Mouse (Mus musculus): ENCODE data around the gene Nfib. TPM values are rescaled to one million over a fixed set of nuclear protein-coding genes. Genes with fewer than 3 reads are reported as not detected.

Nfib gene
- polyA plus RNA-seq, 1 experiment from 2014 or later = 13.5 TPM

GRCm38 (mm10) chr4:82535606-82536434 is 169.7 kb downstream of the Nfib start:
- H3K9me3 ChIP-seq (ENCODE audit: control insufficient read depth) = no peaks in the 10 kb centered on the region
- ATAC-seq = no peak
- H3K4me1 ChIP-seq (replicated peaks; ENCODE audit: control insufficient read depth, insufficient read depth, low read length) = peaks cover 6% of the 10 kb centered on the region; the same call in 1 of the 2 replicates
- no peak overlapping the region for H3K9ac ChIP-seq (ENCODE audit: low read depth, low read length)
- TF ChIP-seq CTCF (IDR thresholded peaks at IDR 0.05; ENCODE audit: low read depth) = no peak
- no peak overlapping the region for H3K4me2 ChIP-seq (replicated peaks; ENCODE audit: low read depth)
- H3K27me3 ChIP-seq (replicated peaks; ENCODE audit: control insufficient read depth, insufficient read depth, low read length) = peaks cover 39% of the 10 kb centered on the region
- 73% methylated on average over 6 of the region's 6 CpGs for WGBS
- no peaks in the 10 kb centered on the region for H3K36me3 ChIP-seq (ENCODE audit: control insufficient read depth, insufficient read depth)
- H3K4me3 ChIP-seq (ENCODE audit: low read depth, low read length) = no peak overlapping the region; the same call in 1 of the 2 replicates
- no peak overlapping the region for H3K27ac ChIP-seq (ENCODE audit: low read depth, low read length)

DNA sequence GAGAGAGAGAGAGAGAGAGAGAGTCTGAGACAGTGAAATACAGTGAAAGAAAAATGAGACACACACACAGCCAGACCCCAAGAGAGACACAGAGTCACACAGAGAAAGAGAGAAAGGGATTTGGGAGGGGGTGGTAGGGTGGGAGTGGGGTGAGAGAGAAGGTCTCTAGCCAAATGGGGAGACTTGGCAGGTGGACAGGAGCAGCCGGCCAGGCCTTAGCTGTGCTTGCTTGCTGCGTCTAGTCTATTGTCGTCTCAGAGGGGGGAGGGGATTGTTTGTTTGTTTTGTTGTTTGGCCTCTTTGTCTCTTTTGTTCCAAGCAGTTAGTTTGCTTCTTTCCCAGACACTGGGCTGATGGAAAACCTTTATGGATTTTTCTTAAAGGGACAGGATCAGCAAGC is 172.3 kb downstream of the Nfib start:
- Histone ChIP-seq H3K36me3 (ENCODE audit: control insufficient read depth, insufficient read depth) (no peaks in the 10 kb centered on the region), H3K27me3 (replicated peaks; ENCODE audit: control insufficient read depth, insufficient read depth, low read length) (peaks cover 30% of the 10 kb centered on the region), H3K4me3 (ENCODE audit: low read depth, low read length) (no peak overlapping the region), H3K4me2 (replicated peaks; ENCODE audit: low read depth) (no peak overlapping the region), H3K27ac (ENCODE audit: low read depth, low read length) (no peak overlapping the region), H3K9ac (ENCODE audit: low read depth, low read length) (no peak overlapping the region), H3K9me3 (ENCODE audit: control insufficient read depth) (no peaks in the 10 kb centered on the region), H3K4me1 (replicated peaks; ENCODE audit: control insufficient read depth, insufficient read depth, low read length) (peaks cover 6% of the 10 kb centered on the region; the same call in 1 of the 2 replicates)
- ATAC-seq = no peak
- no peak for TF ChIP-seq CTCF (IDR thresholded peaks at IDR 0.05; ENCODE audit: low read depth)
- 72% methylated on average over 2 of the region's 3 CpGs for WGBS

- Histone ChIP-seq H3K4me2 (replicated peaks; ENCODE audit: low read depth) (no peak overlapping the region), H3K27me3 (replicated peaks; ENCODE audit: control insufficient read depth, insufficient read depth, low read length) (peaks cover 24% of the 10 kb centered on the region), H3K27ac (ENCODE audit: low read depth, low read length) (no peak overlapping the region), H3K9me3 (ENCODE audit: control insufficient read depth) (no peaks in the 10 kb centered on the region), H3K9ac (ENCODE audit: low read depth, low read length) (no peak overlapping the region), H3K4me3 (ENCODE audit: low read depth, low read length) (no peak overlapping the region), H3K36me3 (ENCODE audit: control insufficient read depth, insufficient read depth) (no peaks in the 10 kb centered on the region), H3K4me1 (replicated peaks; ENCODE audit: control insufficient read depth, insufficient read depth, low read length) (peaks cover 4% of the 10 kb centered on the region; the same call in 1 of the 2 replicates)
- 37% methylated on average over 11 of the region's 11 CpGs for WGBS
- no peak for TF ChIP-seq CTCF (IDR thresholded peaks at IDR 0.05; ENCODE audit: low read depth)
- no peak for ATAC-seq
Measured at GRCm38 (mm10) chr4:82532443-82533191, 172.9 kb downstream of the Nfib start.

GRCm38 (mm10) chr4:82531977-82532376 is 173.6 kb downstream of the Nfib start:
- Histone ChIP-seq H3K9ac (ENCODE audit: low read depth, low read length) (no peak overlapping the region), H3K27ac (ENCODE audit: low read depth, low read length) (no peak overlapping the region), H3K4me3 (ENCODE audit: low read depth, low read length) (no peak overlapping the region), H3K27me3 (replicated peaks; ENCODE audit: control insufficient read depth, insufficient read depth, low read length) (peaks cover 18% of the 10 kb centered on the region), H3K9me3 (ENCODE audit: control insufficient read depth) (no peaks in the 10 kb centered on the region), H3K4me2 (replicated peaks; ENCODE audit: low read depth) (no peak overlapping the region), H3K36me3 (ENCODE audit: control insufficient read depth, insufficient read depth) (no peaks in the 10 kb centered on the region), H3K4me1 (replicated peaks; ENCODE audit: control insufficient read depth, insufficient read depth, low read length) (no peaks in the 10 kb centered on the region)
- no peak for TF ChIP-seq CTCF (IDR thresholded peaks at IDR 0.05; ENCODE audit: low read depth)
- no peak for ATAC-seq
- WGBS = 59% methylated on average over 5 of the region's 5 CpGs

DNA sequence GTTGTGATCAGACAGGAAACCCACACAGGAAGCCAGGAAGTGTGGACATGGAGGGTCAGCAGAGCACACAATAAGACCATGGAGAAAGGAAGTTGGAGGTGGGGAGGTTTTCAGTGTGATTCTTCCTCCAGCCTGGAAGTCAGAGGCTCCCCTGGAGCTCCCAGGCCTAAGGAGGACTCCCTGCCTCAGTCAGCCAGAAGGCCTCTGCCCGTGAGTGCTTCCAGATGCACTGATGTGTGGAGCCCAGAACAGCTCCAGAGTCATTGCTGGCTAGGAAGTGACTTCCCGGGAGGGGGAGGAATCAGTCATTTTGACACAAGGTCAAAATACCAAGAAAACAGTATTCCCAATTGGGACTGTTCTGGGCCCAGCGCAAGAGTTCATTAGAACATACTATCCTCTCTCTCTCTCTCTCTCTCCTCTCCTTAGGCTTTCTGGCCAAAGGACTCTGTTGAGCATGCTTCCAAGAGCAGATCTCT is 174.6 kb downstream of the Nfib start:
- H3K36me3 ChIP-seq (ENCODE audit: control insufficient read depth, insufficient read depth) = no peaks in the 10 kb centered on the region
- H3K4me1 ChIP-seq (replicated peaks; ENCODE audit: control insufficient read depth, insufficient read depth, low read length) = no peaks in the 10 kb centered on the region
- no peak overlapping the region for H3K4me3 ChIP-seq (ENCODE audit: low read depth, low read length)
- no peak overlapping the region for H3K4me2 ChIP-seq (replicated peaks; ENCODE audit: low read depth)
- H3K27me3 ChIP-seq (replicated peaks; ENCODE audit: control insufficient read depth, insufficient read depth, low read length) = peaks cover 7% of the 10 kb centered on the region
- ATAC-seq = no peak
- H3K9ac ChIP-seq (ENCODE audit: low read depth, low read length) = no peak overlapping the region
- no peak overlapping the region for H3K27ac ChIP-seq (ENCODE audit: low read depth, low read length)
- no peak for TF ChIP-seq CTCF (IDR thresholded peaks at IDR 0.05; ENCODE audit: low read depth)
- 66% methylated on average over 3 of the region's 3 CpGs for WGBS
- no peaks in the 10 kb centered on the region for H3K9me3 ChIP-seq (ENCODE audit: control insufficient read depth)

DNA sequence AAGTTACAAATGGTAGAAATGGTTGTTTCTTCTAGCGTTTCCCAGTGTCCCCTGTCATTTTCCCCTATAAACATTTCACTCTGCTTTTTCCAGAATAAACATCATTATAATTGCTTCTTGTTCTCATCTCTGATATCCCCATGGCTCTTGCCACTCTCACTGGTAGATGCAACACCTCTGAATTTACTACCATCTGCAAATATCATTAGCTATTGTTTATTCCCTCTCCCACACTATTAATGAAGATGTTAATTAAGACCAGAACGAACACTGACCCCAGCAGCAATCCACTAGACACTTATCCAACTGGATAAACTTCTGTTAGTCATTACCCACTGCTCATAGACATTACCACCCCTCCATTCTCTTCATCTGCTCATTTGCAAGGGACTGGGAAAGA is 176.6 kb downstream of the Nfib start:
- TF ChIP-seq CTCF (IDR thresholded peaks at IDR 0.05; ENCODE audit: low read depth) = no peak
- no peak overlapping the region for H3K27ac ChIP-seq (ENCODE audit: low read depth, low read length)
- WGBS = 78% methylated on average over 2 of the region's 2 CpGs
- no peak overlapping the region for H3K4me2 ChIP-seq (replicated peaks; ENCODE audit: low read depth)
- H3K9ac ChIP-seq (ENCODE audit: low read depth, low read length) = no peak overlapping the region
- no peaks in the 10 kb centered on the region for H3K9me3 ChIP-seq (ENCODE audit: control insufficient read depth)
- H3K4me1 ChIP-seq (replicated peaks; ENCODE audit: control insufficient read depth, insufficient read depth, low read length) = no peaks in the 10 kb centered on the region
- ATAC-seq = no peak
- H3K27me3 ChIP-seq (replicated peaks; ENCODE audit: control insufficient read depth, insufficient read depth, low read length) = no peaks in the 10 kb centered on the region
- no peaks in the 10 kb centered on the region for H3K36me3 ChIP-seq (ENCODE audit: control insufficient read depth, insufficient read depth)
- no peak overlapping the region for H3K4me3 ChIP-seq (ENCODE audit: low read depth, low read length)

Measured in intestine, postnatal 0 days (tissue).